Mouse (Mus musculus): Measurements from ENCODE around the gene Dis3l2.

- no peak for TF ChIP-seq E2F4 (IDR thresholded peaks at IDR 0.05; ENCODE audit: insufficient replicate concordance, low read depth, low read length)
- no peak for TF ChIP-seq RAD21 (IDR thresholded peaks at IDR 0.05; ENCODE audit: low read depth, low read length)
- no peak for TF ChIP-seq HCFC1 (IDR thresholded peaks at IDR 0.05; ENCODE audit: low read depth, low read length)
- TF ChIP-seq UBTF (IDR thresholded peaks at IDR 0.05; ENCODE audit: low read depth, low read length) = no peak
- TF ChIP-seq ZC3H11A (IDR thresholded peaks at IDR 0.05; ENCODE audit: low read depth, low read length) = no peak
- no peak for TF ChIP-seq CTCF (conservative IDR thresholded peaks at IDR 0.05 in 1 of 2, IDR thresholded peaks at IDR 0.05 in 1 of 2; ENCODE audit: low read depth in 2 of 2, low read length in 2 of 2)
These were observed 347.1 kb downstream of the Dis3l2 start for GRCm38 (mm10) chr1:87050700-87051099.

Measured in CH12.LX (cell line).